Comparison of ENCODE assay signal across 21 mouse cellular contexts in genomic region chr3:137267752-137268151, GRCm38 (mm10).
DNase-seq lines count a peak whose midpoint lies in the region; ATAC-seq lines count a peak whose summit lies in the region.
"Had no signal": no experiment of that assay in that cellular context is flagged by ENCODE, and none has a peak within 500 bp of the region (broad histone marks: within the 10 kb centered on the region; RNA-seq: fewer than 3 reads in every experiment).

No protein-coding gene starts in this region.

- no peaks in the 10 kb centered on the region for H3K4me1 ChIP-seq in limb, embryonic 10.5 days
- H3K4me1 ChIP-seq: forebrain, embryonic 10.5 days; heart, embryonic 10.5 days; hindbrain, embryonic 12.5 days; limb, embryonic 13.5 days; neural tube, embryonic 12.5 days had no signal

- peak; percentile 42; the same call in 1 of the 2 replicates for ATAC-seq in common myeloid progenitor, adult 5-6 weeks (replicated peaks; ENCODE audit: low read depth, poor library complexity, severe bottlenecking)
- ATAC-seq: intestine, postnatal 0 days had no signal

- no peak overlapping the region for H3K27ac ChIP-seq in limb, embryonic 10.5 days
- H3K27ac ChIP-seq: forebrain, embryonic 10.5 days; heart, embryonic 10.5 days; hindbrain, embryonic 12.5 days; left cerebral cortex, adult 2 months; limb, embryonic 13.5 days; liver, embryonic 14.5 days; neural tube, embryonic 12.5 days had no signal

- H3K4me3 ChIP-seq in limb, embryonic 10.5 days = no peak overlapping the region
- H3K4me3 ChIP-seq: forebrain, embryonic 10.5 days; heart, embryonic 10.5 days; hindbrain, embryonic 12.5 days; left cerebral cortex, adult 2 months; limb, embryonic 13.5 days; neural tube, embryonic 12.5 days had no signal

- H3K27me3 ChIP-seq in limb, embryonic 10.5 days (ENCODE audit: low read depth, poor library complexity, severe bottlenecking) = peaks cover 42% of the 10 kb centered on the region
- H3K27me3 ChIP-seq: hindbrain, embryonic 12.5 days; neural tube, embryonic 12.5 days had no signal

- DNase-seq in left cerebral cortex, postnatal 4 days = peak; percentile 5
- no peak for DNase-seq in left cerebral cortex, postnatal 36 days (ENCODE audit: low spot score in 2 of 2)
- DNase-seq in cerebellum, adult 18-20 months = peak; percentile 27 to 38
- DNase-seq in right cerebral cortex, postnatal 10 days (ENCODE audit: low spot score in 2 of 2) = no peak
- DNase-seq in limb, embryonic 10.5 days (ENCODE audit: low spot score) = no peak
- DNase-seq in layer of hippocampus, adult 18-20 months (ENCODE audit: low spot score in 2 of 2) = no peak
- no peak for DNase-seq in lung, postnatal 25 days (ENCODE audit: low spot score)
- DNase-seq: B cell, adult 2 months; gastrocnemius, postnatal 10 days; heart, postnatal 10 days; right cerebral cortex, postnatal 14 days; thymus, postnatal 25 days had no signal

- intact Hi-C loops in left cerebral cortex, postnatal 4 days (cut with DNase I) = no loop called here
- intact Hi-C loops in left cerebral cortex, postnatal 36 days (cut with DNase I) = no loop called here

- H3K9me3 ChIP-seq in limb, embryonic 10.5 days (replicated peaks) = no peaks in the 10 kb centered on the region
- H3K9me3 ChIP-seq: forebrain, embryonic 10.5 days; heart, embryonic 10.5 days; hindbrain, embryonic 12.5 days; limb, embryonic 13.5 days; neural tube, embryonic 12.5 days had no signal

- WGBS in limb, embryonic 10.5 days = 84% methylated on average over 1 of the region's 1 CpGs

- H3K36me3 ChIP-seq in limb, embryonic 10.5 days = no peaks in the 10 kb centered on the region
- H3K36me3 ChIP-seq: forebrain, embryonic 10.5 days; heart, embryonic 10.5 days; hindbrain, embryonic 12.5 days; limb, embryonic 13.5 days; neural tube, embryonic 12.5 days had no signal

Comparison
In these comparisons a context has a peak if more than half of its experiments do, and no peak if none do; other contexts are left out.
1. DNase-seq: peak in left cerebral cortex, postnatal 4 days (single experiment) and cerebellum, adult 18-20 months (2 of 2); none in left cerebral cortex, postnatal 36 days (0 of 2), right cerebral cortex, postnatal 10 days (0 of 2), limb, embryonic 10.5 days (single experiment), layer of hippocampus, adult 18-20 months (0 of 2) and lung, postnatal 25 days (single experiment).